Mouse (Mus musculus): ENCODE data around the gene D6Wsu163e. TPM values are rescaled to one million over a fixed set of nuclear protein-coding genes. Genes with fewer than 3 reads are reported as not detected.

Gene D6Wsu163e
- total RNA-seq, 1 experiment: 20.3 TPM

GRCm38 (mm10) chr6:126914928-126915327, 24.8 kb upstream of the D6Wsu163e start:
- TF ChIP-seq HCFC1 (IDR thresholded peaks at IDR 0.05; ENCODE audit: borderline replicate concordance, insufficient read depth, low read length) (no peak), ZNF384 (IDR thresholded peaks at IDR 0.05; ENCODE audit: low read depth, low read length) (no peak), ZC3H11A (IDR thresholded peaks at IDR 0.05; ENCODE audit: borderline replicate concordance, low read depth, low read length) (no peak), CHD2 (IDR thresholded peaks at IDR 0.05; ENCODE audit: low read depth, low read length) (no peak), MAFK (IDR thresholded peaks at IDR 0.05; ENCODE audit: insufficient read depth, low read depth, low read length) (no peak)
- no peak overlapping the region for H3K4me3 ChIP-seq (ENCODE audit: insufficient read depth in 1 of 2, low read depth in 1 of 2, low read length in 2 of 2, poor library complexity in 1 of 2, severe bottlenecking in 1 of 2)
- H3K9me3 ChIP-seq (ENCODE audit: control insufficient read depth, insufficient read depth, low read depth, low read length): no peaks in the 10 kb centered on the region
- no peak for DNase-seq (ENCODE audit: low read depth, low spot score)
- H3K4me1 ChIP-seq (ENCODE audit: control insufficient read depth in 2 of 2, insufficient read depth in 2 of 2, low read length in 2 of 2, poor library complexity in 1 of 2): no peaks in the 10 kb centered on the region
- in situ Hi-C loops (cut with MboI; ENCODE audit: low sequenced_read_pairs in 2 of 2, unreplicated experiment in 2 of 2): no loop called here
- no peaks in the 10 kb centered on the region for H3K36me3 ChIP-seq (ENCODE audit: control insufficient read depth, insufficient read depth, low read length, poor library complexity, severe bottlenecking)
- H3K9ac ChIP-seq (ENCODE audit: insufficient read depth, low read depth, low read length, poor library complexity, severe bottlenecking): no peak overlapping the region
- H3K27ac ChIP-seq (ENCODE audit: insufficient read depth, low read depth, low read length, poor library complexity, severe bottlenecking): no peak overlapping the region

GRCm38 (mm10) chr6:126921111-126921881, 18.5 kb upstream of the D6Wsu163e start, which contains the start of gene Dyrk4:
Gene Dyrk4 (minus strand): TSS chr6:126921839.
- H3K27ac ChIP-seq (ENCODE audit: insufficient read depth, low read depth, low read length, poor library complexity, severe bottlenecking): no peak within 1 kb of the TSS
- TF ChIP-seq ZNF384 (IDR thresholded peaks at IDR 0.05; ENCODE audit: low read depth, low read length) (no peak), MAFK (IDR thresholded peaks at IDR 0.05; ENCODE audit: insufficient read depth, low read depth, low read length) (no peak), CHD2 (IDR thresholded peaks at IDR 0.05; ENCODE audit: low read depth, low read length) (no peak)
- peak; percentile 53 for DNase-seq (ENCODE audit: low read depth, low spot score)
- in situ Hi-C loops (cut with MboI; ENCODE audit: low sequenced_read_pairs in 2 of 2, unreplicated experiment in 2 of 2): no loop called here
- peak within 1 kb of the TSS; percentile 38 to 43; a peak in 3 of 4 replicates for H3K4me3 ChIP-seq (ENCODE audit: insufficient read depth in 1 of 2, low read depth in 1 of 2, low read length in 2 of 2, poor library complexity in 1 of 2, severe bottlenecking in 1 of 2)
- peaks cover 0 to 2% of the 10 kb centered on the region in 2 experiments; a peak in 1 of 4 replicates for H3K4me1 ChIP-seq (ENCODE audit: control insufficient read depth in 2 of 2, insufficient read depth in 2 of 2, low read length in 2 of 2, poor library complexity in 1 of 2)
- no peaks in the 10 kb centered on the region for H3K9me3 ChIP-seq (ENCODE audit: control insufficient read depth, insufficient read depth, low read depth, low read length)
- peaks cover 19% of the 10 kb centered on the region for H3K36me3 ChIP-seq (ENCODE audit: control insufficient read depth, insufficient read depth, low read length, poor library complexity, severe bottlenecking)
- H3K9ac ChIP-seq (ENCODE audit: insufficient read depth, low read depth, low read length, poor library complexity, severe bottlenecking): peak within 1 kb of the TSS; percentile 39; the same call in 1 of the 2 replicates

GRCm38 (mm10) chr6:126932896-126933295, 6.9 kb upstream of the D6Wsu163e start:
- H3K36me3 ChIP-seq (ENCODE audit: control insufficient read depth, insufficient read depth, low read length, poor library complexity, severe bottlenecking): peaks cover 28% of the 10 kb centered on the region

GRCm38 (mm10) chr6:126938047-126938446, 1.7 kb upstream of the D6Wsu163e start:
- H3K4me1 ChIP-seq (ENCODE audit: control insufficient read depth in 2 of 2, insufficient read depth in 2 of 2, low read length in 2 of 2, poor library complexity in 1 of 2): no peaks in the 10 kb centered on the region
- peaks cover 8% of the 10 kb centered on the region for H3K36me3 ChIP-seq (ENCODE audit: control insufficient read depth, insufficient read depth, low read length, poor library complexity, severe bottlenecking)
- H3K27ac ChIP-seq (ENCODE audit: insufficient read depth, low read depth, low read length, poor library complexity, severe bottlenecking): no peak overlapping the region
- no peaks in the 10 kb centered on the region for H3K9me3 ChIP-seq (ENCODE audit: control insufficient read depth, insufficient read depth, low read depth, low read length)
- no peak for DNase-seq (ENCODE audit: low read depth, low spot score)
- TF ChIP-seq HCFC1 (IDR thresholded peaks at IDR 0.05; ENCODE audit: borderline replicate concordance, insufficient read depth, low read length) (no peak), ZNF384 (IDR thresholded peaks at IDR 0.05; ENCODE audit: low read depth, low read length) (no peak), ZC3H11A (IDR thresholded peaks at IDR 0.05; ENCODE audit: borderline replicate concordance, low read depth, low read length) (0 out of 2 replicates have a peak, but pooled peaks have one; percentile 21), CHD2 (IDR thresholded peaks at IDR 0.05; ENCODE audit: low read depth, low read length) (no peak), MAFK (IDR thresholded peaks at IDR 0.05; ENCODE audit: insufficient read depth, low read depth, low read length) (no peak)
- H3K4me3 ChIP-seq (ENCODE audit: insufficient read depth in 1 of 2, low read depth in 1 of 2, low read length in 2 of 2, poor library complexity in 1 of 2, severe bottlenecking in 1 of 2): peak overlapping the region; percentile 61 to 92
- H3K9ac ChIP-seq (ENCODE audit: insufficient read depth, low read depth, low read length, poor library complexity, severe bottlenecking): peak overlapping the region; percentile 92; the same call in 1 of the 2 replicates
- in situ Hi-C loops (cut with MboI; ENCODE audit: low sequenced_read_pairs in 2 of 2, unreplicated experiment in 2 of 2): loop anchor here (10.0 kb wide), 2 partner anchors 133 to 143 kb away; no protein-coding TSS in a partner anchor

More at GRCm38 (mm10) chr6:126932896-126933295, 6.9 kb upstream of the D6Wsu163e start:
- Histone ChIP-seq H3K9ac (ENCODE audit: insufficient read depth, low read depth, low read length, poor library complexity, severe bottlenecking) (no peak overlapping the region), H3K9me3 (ENCODE audit: control insufficient read depth, insufficient read depth, low read depth, low read length) (no peaks in the 10 kb centered on the region), H3K4me3 (ENCODE audit: insufficient read depth in 1 of 2, low read depth in 1 of 2, low read length in 2 of 2, poor library complexity in 1 of 2, severe bottlenecking in 1 of 2) (no peak overlapping the region), H3K27ac (ENCODE audit: insufficient read depth, low read depth, low read length, poor library complexity, severe bottlenecking) (no peak overlapping the region), H3K4me1 (ENCODE audit: control insufficient read depth in 2 of 2, insufficient read depth in 2 of 2, low read length in 2 of 2, poor library complexity in 1 of 2) (no peaks in the 10 kb centered on the region)
- no peak for TF ChIP-seq ZNF384 (IDR thresholded peaks at IDR 0.05; ENCODE audit: low read depth, low read length)
- TF ChIP-seq HCFC1 (IDR thresholded peaks at IDR 0.05; ENCODE audit: borderline replicate concordance, insufficient read depth, low read length): no peak
- no peak for TF ChIP-seq MAFK (IDR thresholded peaks at IDR 0.05; ENCODE audit: insufficient read depth, low read depth, low read length)
- no peak for TF ChIP-seq ZC3H11A (IDR thresholded peaks at IDR 0.05; ENCODE audit: borderline replicate concordance, low read depth, low read length)
- no peak for TF ChIP-seq CHD2 (IDR thresholded peaks at IDR 0.05; ENCODE audit: low read depth, low read length)
- in situ Hi-C loops (cut with MboI; ENCODE audit: low sequenced_read_pairs in 2 of 2, unreplicated experiment in 2 of 2): loop anchor here (10.0 kb wide), 2 partner anchors 128 to 138 kb away; no protein-coding TSS in a partner anchor
- no peak for DNase-seq (ENCODE audit: low read depth, low spot score)
